Mouse (Mus musculus): ENCODE data around the gene Gclc.
A peak's percentile ranks its signal among the peaks of the same experiment; 100 is the strongest.
"Not testable (repeated sequence)": the region's sequence is repeated elsewhere in the genome, so short reads cannot be mapped to it uniquely, and the experiment has no call there.

Gene Gclc

DNA sequence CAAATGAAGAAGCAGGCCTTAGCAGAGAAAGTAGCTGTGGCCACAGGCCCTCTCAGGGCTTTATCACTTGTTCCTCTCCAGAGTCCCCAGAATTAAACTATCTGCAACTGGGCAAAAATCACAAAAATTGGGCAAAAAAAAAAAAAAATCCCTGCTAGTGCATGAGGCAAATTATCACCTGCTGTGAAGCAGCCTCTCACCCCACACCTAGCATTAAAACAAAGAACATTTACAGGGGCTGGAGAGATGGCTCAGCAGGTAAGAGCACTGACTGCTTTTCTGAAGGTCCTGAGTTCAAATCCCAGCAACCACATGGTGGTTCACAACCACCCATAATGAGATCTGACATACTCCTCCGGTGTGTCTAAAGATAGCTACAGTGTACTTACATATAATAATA is 6.0 kb upstream of the Gclc start:
- not testable (repeated sequence) for DNase-seq

DNA sequence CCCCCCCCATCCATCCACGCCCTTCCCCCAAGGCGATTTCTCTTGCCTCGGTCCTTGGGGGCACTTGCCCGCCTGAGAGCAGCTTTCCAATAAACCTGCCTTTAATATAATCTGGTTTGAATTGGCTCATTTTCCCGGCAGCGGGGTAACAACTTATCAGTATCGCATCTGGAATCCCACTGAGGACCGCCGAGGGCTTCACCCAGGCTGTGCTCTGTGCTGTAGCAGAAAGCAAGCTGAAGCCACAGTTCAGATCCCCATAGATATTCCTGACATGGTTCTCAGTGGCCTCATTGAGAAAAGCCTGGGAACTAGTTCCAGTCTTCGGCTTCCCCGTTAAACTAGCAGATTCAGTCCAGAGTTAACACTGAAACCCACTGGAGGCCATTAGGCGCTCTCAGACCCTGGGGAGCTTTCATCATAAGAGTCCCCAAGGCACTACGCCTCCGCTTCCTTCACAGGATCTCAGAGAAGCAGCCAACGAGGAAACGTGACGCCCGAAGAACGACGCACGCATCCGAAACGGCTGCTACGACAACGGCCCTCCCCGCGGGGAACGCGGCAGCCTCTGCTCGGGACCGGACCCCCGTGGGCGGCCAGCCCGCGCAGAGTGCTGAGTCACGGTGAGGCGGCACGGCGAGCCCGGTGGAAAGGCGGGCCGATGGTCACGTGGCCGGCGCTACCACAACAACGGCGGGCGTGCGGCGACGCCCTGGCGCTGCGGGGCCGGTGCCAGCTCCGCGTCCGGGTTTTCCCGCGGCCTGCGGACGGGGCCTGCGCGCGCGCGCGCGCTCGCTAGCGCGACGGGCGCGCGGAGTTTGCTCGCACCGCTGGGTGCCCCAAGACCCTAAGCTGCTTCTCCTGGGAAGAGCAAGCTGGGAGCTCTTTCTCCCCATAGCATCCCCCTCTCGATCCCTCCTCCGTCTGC is 3.9 kb upstream of the Gclc start:
- peak; percentile 97 for DNase-seq

GRCm38 (mm10) chr9:77751091-77751521 is 3.2 kb upstream of the Gclc start:
- no peak for DNase-seq

- DNase-seq, result peak; percentile 75 to 78
Observed at GRCm38 (mm10) chr9:77754728-77755402, 530 bp downstream of the Gclc start.

DNA sequence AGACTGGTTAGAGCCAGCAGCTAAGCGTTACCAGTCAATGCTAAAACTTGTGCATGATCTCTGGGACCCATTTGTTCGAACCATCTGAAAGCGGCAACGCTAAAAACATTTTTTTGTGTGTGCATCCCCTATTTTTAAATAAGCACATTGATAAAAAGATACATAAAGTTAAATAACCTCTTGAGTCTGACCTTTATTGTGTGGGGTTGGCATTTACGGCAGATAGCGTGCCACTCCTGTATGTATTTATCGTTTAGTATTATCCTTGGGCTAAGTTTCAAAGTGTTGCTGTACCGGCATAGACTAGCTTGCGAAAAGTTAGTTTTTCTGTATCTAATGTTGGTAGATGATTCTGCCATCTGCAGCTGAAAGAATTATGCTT is 1.1 kb downstream of the Gclc start:
- DNase-seq, result no peak

GRCm38 (mm10) chr9:77756076-77756475 is 1.7 kb downstream of the Gclc start:
- DNase-seq, result no peak

GRCm38 (mm10) chr9:77757331-77757730 is 3.0 kb downstream of the Gclc start:
- no peak for DNase-seq

DNA sequence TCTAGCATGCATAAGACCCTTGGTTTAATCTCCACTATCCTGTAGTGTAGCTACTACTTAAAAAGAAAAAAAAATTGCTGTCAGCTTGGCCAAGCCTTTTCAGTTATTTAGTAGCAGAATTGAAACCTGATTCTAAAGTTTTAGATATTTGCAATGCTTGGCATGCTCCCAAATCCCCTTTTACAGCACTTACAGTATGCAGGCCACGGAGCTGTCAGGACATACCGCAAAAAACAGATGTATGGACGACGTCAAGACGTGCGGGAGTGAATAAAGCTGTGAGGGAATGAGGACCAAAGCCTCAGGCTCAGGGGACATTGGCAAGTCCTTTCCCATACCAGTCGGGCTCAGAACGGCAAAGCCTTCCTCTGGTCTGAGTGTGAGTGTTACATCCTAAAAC is 4.1 kb downstream of the Gclc start:
- DNase-seq, result no peak

DNA sequence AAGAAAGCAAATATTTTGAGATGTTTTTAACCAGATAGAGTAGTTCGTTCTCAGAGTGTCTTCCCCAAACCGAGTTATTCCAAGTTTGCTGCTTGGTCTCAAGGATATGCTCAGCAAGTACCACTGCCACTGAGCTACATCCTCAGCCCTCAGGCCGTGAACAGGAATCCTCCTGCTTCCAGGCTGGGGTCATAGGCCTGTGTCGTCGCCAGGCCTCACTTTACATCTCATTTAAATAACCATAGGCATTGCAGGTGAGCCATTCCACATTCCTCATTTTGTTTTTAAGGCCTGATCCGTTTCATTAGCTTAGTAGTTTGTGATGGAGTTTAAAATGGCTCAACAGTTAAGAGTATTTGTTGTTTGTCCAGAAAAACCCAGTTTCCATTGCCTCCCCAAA is 4.8 kb downstream of the Gclc start:
- no peak for DNase-seq

GRCm38 (mm10) chr9:77759756-77760155 is 5.4 kb downstream of the Gclc start:
- no peak for DNase-seq

DNA sequence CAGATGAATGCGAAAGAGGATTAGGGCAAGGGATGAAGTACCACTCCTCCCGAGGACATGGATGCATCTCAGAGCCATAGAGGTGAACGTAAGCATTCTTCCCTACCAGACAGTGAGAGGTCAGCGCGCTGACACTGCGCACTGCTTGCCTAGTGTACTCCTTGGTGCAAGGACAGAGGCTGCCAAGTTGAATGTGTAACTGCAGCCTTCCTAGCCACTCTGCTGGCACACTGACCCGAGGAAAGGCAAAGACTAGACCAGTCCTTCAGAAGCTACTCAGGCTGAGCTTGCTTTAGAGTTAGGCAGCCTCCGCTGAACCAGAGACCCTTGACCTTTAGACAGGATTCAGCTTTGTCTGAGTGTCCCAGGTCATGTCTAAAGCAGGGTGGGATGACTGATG is 11.9 kb downstream of the Gclc start:
- no peak for DNase-seq

GRCm38 (mm10) chr9:77766767-77767166 is 12.4 kb downstream of the Gclc start:
- DNase-seq, result no peak

DNA sequence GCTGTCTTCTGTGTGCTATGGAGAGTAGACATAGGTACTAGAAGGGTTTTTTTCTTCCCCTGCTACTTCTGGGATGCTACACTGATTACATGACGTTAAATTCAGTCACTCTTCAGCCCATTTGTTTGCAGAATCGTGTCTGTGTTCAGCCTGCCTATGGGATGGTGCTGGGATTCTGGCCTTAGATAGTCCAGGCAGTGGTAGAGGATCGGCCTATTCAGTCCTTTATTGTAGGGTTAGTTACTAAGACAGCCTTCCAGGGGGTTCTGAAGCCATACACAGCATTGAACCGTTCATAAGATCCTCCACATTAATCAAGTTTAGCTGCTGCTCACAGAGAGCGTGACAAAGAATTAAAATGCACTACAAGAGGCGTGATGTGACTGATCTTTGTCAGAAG is 16.6 kb downstream of the Gclc start:
- DNase-seq, result no peak

GRCm38 (mm10) chr9:77771330-77771729 is 17.0 kb downstream of the Gclc start:
- peak in 1 of 2 experiments; percentile 23 for DNase-seq

DNA sequence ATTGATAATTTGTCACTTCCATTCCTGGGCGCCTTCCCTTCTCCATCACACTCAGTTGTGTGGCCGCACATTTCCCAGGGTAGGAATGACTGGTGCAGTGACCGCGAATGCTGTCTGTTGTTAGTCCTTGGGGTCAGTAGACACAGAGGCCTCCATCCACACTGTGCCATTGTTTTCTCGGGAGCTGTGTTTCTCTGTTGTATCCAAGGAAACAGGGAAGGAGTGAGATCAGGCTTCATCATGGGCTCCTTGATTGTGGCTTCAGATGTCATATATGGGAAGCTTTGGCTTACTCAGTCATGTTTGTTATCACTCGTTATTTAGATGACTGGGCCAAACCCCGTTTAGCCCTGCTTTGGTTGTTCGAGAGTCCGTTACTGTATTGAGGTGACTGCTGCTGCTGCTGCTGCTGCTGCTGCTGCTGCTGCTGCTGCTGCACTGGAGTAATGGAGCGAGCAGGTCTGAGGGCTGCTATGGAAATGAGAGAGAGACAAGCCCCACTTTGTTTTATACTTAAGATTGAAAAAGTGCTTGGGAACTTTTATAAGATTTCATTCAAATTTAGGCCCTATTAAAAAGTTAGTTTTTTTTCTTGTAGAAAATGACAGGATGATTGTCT is 17.5 kb downstream of the Gclc start:
- DNase-seq, result no peak

GRCm38 (mm10) chr9:77776720-77777515 is 22.6 kb downstream of the Gclc start:
- no peak for DNase-seq

DNA sequence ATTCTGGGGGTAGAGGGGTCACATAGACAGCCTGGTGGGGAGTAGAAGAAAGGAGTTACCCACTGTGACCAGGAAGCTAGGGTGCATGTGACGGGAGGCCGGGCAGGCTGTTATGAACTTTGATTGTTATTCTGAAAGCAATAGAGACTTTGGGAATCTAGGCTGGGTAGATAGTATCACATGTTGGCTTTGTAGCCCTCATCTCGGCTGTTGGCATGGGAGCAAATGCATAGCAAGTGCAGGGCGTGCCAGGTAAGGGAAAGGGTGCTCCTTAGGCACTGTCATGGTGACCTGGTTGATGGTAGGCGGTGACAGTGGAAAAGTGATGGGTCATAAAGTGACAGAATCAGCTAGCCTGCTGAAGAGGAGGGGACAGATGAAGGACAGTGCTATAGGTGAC is 23.3 kb downstream of the Gclc start:
- DNase-seq, result no peak

- DNase-seq, result no peak
Observed at GRCm38 (mm10) chr9:77779711-77780110, 25.4 kb downstream of the Gclc start.

GRCm38 (mm10) chr9:77781453-77782163 is 27.3 kb downstream of the Gclc start:
- peak in 1 of 2 experiments; percentile 53 for DNase-seq

GRCm38 (mm10) chr9:77782201-77782600 is 27.9 kb downstream of the Gclc start:
- no peak for DNase-seq

GRCm38 (mm10) chr9:77783006-77783405 is 28.7 kb downstream of the Gclc start:
- DNase-seq, result no peak

DNA sequence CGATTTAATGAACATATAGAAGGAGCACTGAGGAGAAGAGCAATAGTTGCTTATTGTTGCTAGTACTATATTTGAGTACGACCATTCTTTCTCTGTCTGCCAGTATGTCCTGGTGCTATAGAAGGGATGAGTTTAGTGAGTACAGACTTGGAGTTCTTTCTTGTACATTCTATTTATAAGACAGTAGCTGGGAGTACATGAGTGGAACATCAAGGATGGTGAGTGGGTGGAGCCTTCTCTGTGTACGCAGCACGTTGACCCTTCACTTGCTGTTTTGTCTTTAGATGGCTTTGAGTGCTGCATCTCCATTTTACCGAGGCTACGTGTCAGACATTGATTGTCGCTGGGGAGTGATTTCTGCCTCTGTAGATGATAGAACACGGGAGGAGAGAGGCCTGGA is 31.1 kb downstream of the Gclc start:
- DNase-seq, result no peak

Measured in cerebellum, postnatal 14 days (tissue).